23 mouse cellular contexts compared by ENCODE assay signal in genomic region chr2:164778015-164778287, GRCm38 (mm10). TPM values are rescaled to one million over a fixed set of nuclear protein-coding genes. Genes with fewer than 3 reads are reported as not detected.
A peak's percentile ranks its signal among the peaks of the same experiment; 100 is the strongest.
DNase-seq lines count a peak whose midpoint lies in the region; ATAC-seq and TF ChIP-seq lines count a peak whose summit lies in the region.
"Had no signal": no experiment of that assay in that cellular context is flagged by ENCODE, and none has a peak within 500 bp of the region (broad histone marks: within the 10 kb centered on the region; RNA-seq: fewer than 3 reads in every experiment).

No protein-coding gene starts in this region.

- no peak for TF ChIP-seq CTCF in gastrocnemius, adult 2 months (IDR thresholded peaks at IDR 0.05)
- TF ChIP-seq CTCF in E14TG2a.4 (conservative IDR thresholded peaks at IDR 0.05; ENCODE audit: low read length): no peak

- no peak for DNase-seq in gastrocnemius, adult 2 months
- DNase-seq in gastrocnemius, postnatal 14 days: no peak
- no peak for DNase-seq in limb, embryonic 10.5 days (ENCODE audit: low spot score)
- DNase-seq: adrenal gland, adult 8-10 months; adrenal gland, postnatal 14 days; adrenal gland, postnatal 36 days; cerebellum, adult 11-12 months; cerebellum, adult 2 months; cerebellum, adult 9-10 months; cerebellum, postnatal 10 days; cerebellum, postnatal 25 days; forebrain, postnatal 0 days had no signal

- H3K4me3 ChIP-seq in gastrocnemius, adult 2 months: peak overlapping the region; percentile 74
- no peak overlapping the region for H3K4me3 ChIP-seq in limb, embryonic 13.5 days
- no peak overlapping the region for H3K4me3 ChIP-seq in limb, embryonic 10.5 days
- H3K4me3 ChIP-seq in E14TG2a.4 (replicated peaks; ENCODE audit: low read length) (0 out of 2 replicates have a peak overlapping the region, but pooled peaks have one; percentile 64), myocyte (peak overlapping the region; percentile 43)
- H3K4me3 ChIP-seq: embryonic facial prominence, embryonic 13.5 days; forebrain, embryonic 13.5 days; forebrain, embryonic 15.5 days had no signal

- TF ChIP-seq POLR2A in myocyte (IDR thresholded peaks at IDR 0.05; ENCODE audit: insufficient read length, low read depth): peak; percentile 29

- peaks cover 4% of the 10 kb centered on the region; the same call in 1 of the 2 replicates for H3K36me3 ChIP-seq in limb, embryonic 13.5 days
- peaks cover 9% of the 10 kb centered on the region for H3K36me3 ChIP-seq in limb, embryonic 10.5 days
- H3K36me3 ChIP-seq in E14TG2a.4 (ENCODE audit: insufficient read depth, low read length): peaks cover 14% of the 10 kb centered on the region
- peaks cover 3% of the 10 kb centered on the region for H3K36me3 ChIP-seq in myocyte (ENCODE audit: control insufficient read depth, insufficient read depth)
- H3K36me3 ChIP-seq: forebrain, embryonic 15.5 days had no signal

- no peaks in the 10 kb centered on the region for H3K9me3 ChIP-seq in limb, embryonic 13.5 days
- no peaks in the 10 kb centered on the region for H3K9me3 ChIP-seq in limb, embryonic 10.5 days (replicated peaks)
- H3K9me3 ChIP-seq in E14TG2a.4 (ENCODE audit: low read length): no peaks in the 10 kb centered on the region
- H3K9me3 ChIP-seq: embryonic facial prominence, embryonic 13.5 days; forebrain, embryonic 13.5 days; forebrain, embryonic 15.5 days; G1E had no signal

- peak overlapping the region; percentile 95 for H3K27ac ChIP-seq in gastrocnemius, adult 2 months
- no peak overlapping the region for H3K27ac ChIP-seq in limb, embryonic 13.5 days
- no peak overlapping the region for H3K27ac ChIP-seq in limb, embryonic 10.5 days
- H3K27ac ChIP-seq: embryonic facial prominence, embryonic 13.5 days; forebrain, embryonic 13.5 days; forebrain, embryonic 15.5 days had no signal

- intact Hi-C loops in gastrocnemius, adult 2 months (cut with DNase I): no loop called here
- intact Hi-C loops in gastrocnemius, postnatal 14 days (cut with DNase I; ENCODE audit: low total_unique reads): no loop called here

- H3ac ChIP-seq in myocyte (ENCODE audit: control insufficient read depth, insufficient read length): no peak overlapping the region

- H3K79me2 ChIP-seq in myocyte (ENCODE audit: control insufficient read depth, insufficient read depth): peaks cover 8% of the 10 kb centered on the region

- H3K4me2 ChIP-seq in limb, embryonic 13.5 days (replicated peaks): 0 out of 2 replicates have a peak overlapping the region, but pooled peaks have one; percentile 1
- H3K4me2 ChIP-seq in myocyte (ENCODE audit: low read depth): peak overlapping the region; percentile 75
- H3K4me2 ChIP-seq: embryonic facial prominence, embryonic 13.5 days; forebrain, embryonic 13.5 days; forebrain, embryonic 15.5 days had no signal

- H3K27me3 ChIP-seq in limb, embryonic 13.5 days: 0 out of 2 replicates have a peak, but pooled peaks cover 6% of the 10 kb centered on the region
- peaks cover 12% of the 10 kb centered on the region; the same call in 1 of the 2 replicates for H3K27me3 ChIP-seq in limb, embryonic 10.5 days (ENCODE audit: low read depth, poor library complexity, severe bottlenecking)
- H3K27me3 ChIP-seq in E14TG2a.4 (ENCODE audit: insufficient read depth, low read length) (peaks cover 46% of the 10 kb centered on the region), myocyte (ENCODE audit: control insufficient read depth, insufficient read depth, insufficient read length) (no peaks in the 10 kb centered on the region)
- H3K27me3 ChIP-seq: embryonic facial prominence, embryonic 13.5 days; forebrain, embryonic 13.5 days; forebrain, embryonic 15.5 days; Patski had no signal

- 90% methylated on average over 11 of the region's 11 CpGs for WGBS in limb, embryonic 13.5 days
- 94% methylated on average over 11 of the region's 11 CpGs for WGBS in limb, embryonic 10.5 days

- no peaks in the 10 kb centered on the region for H3K4me1 ChIP-seq in limb, embryonic 13.5 days
- no peaks in the 10 kb centered on the region for H3K4me1 ChIP-seq in limb, embryonic 10.5 days
- peaks cover 37% of the 10 kb centered on the region for H3K4me1 ChIP-seq in E14TG2a.4 (replicated peaks; ENCODE audit: low read depth, low read length)
- H3K4me1 ChIP-seq: embryonic facial prominence, embryonic 13.5 days; forebrain, embryonic 13.5 days; forebrain, embryonic 15.5 days had no signal

- no peak for ATAC-seq in limb, embryonic 13.5 days (ENCODE audit: low FRiP score, low read depth)
- ATAC-seq in monocyte, adult 5-6 weeks (replicated peaks; ENCODE audit: insufficient number of reproducible peaks, low FRiP score, low TSS enrichment, poor library complexity, severe bottlenecking): no peak
- ATAC-seq: activated CD4-positive, CD25-positive, alpha-beta regulatory T cell, adult 4 months; forebrain, embryonic 13.5 days; forebrain, embryonic 15.5 days; forebrain, postnatal 0 days; Patski had no signal

- no peak overlapping the region for H3K9ac ChIP-seq in limb, embryonic 13.5 days
- H3K9ac ChIP-seq: embryonic facial prominence, embryonic 13.5 days; forebrain, embryonic 13.5 days; forebrain, embryonic 15.5 days; forebrain, postnatal 0 days had no signal

TF ChIP-seq in myocyte, 11 proteins besides CTCF, POLR2A, EP300 and RAD21:
- no peak for TF ChIP-seq E2F4 (IDR thresholded peaks at IDR 0.05; ENCODE audit: insufficient read depth)
- no peak for TF ChIP-seq USF1 (IDR thresholded peaks at IDR 0.05; ENCODE audit: low read depth)
- TF ChIP-seq MYOD1 (IDR thresholded peaks at IDR 0.05; ENCODE audit: control insufficient read depth in 1 of 3, insufficient read length in 2 of 3, low read depth in 2 of 3): no peak
- TF ChIP-seq POLR2AphosphoS2 (IDR thresholded peaks at IDR 0.05; ENCODE audit: insufficient read length, low read depth): peak; percentile 67
- no peak for TF ChIP-seq MAX (IDR thresholded peaks at IDR 0.05; ENCODE audit: low read depth)
- TF ChIP-seq REST (IDR thresholded peaks at IDR 0.05; ENCODE audit: insufficient read depth, insufficient read length): no peak
- no peak for TF ChIP-seq MYOG (IDR thresholded peaks at IDR 0.05; ENCODE audit: control insufficient read depth in 1 of 3, insufficient read depth in 1 of 3, insufficient read length in 2 of 3, low read depth in 2 of 3)
- no peak for TF ChIP-seq CEBPB (IDR thresholded peaks at IDR 0.05; ENCODE audit: insufficient read depth, poor library complexity, severe bottlenecking)
- TF ChIP-seq SRF (IDR thresholded peaks at IDR 0.05; ENCODE audit: control insufficient read depth, insufficient read length, low read depth): no peak
TF ChIP-seq in myocyte: peak in this region for 1.

RNA-seq across cellular contexts. Expression of gene Tnnc2, which starts 1.8 kb away (rescaled TPM):
- over 10,000 TPM; 14,820 to 17,621 TPM for total RNA-seq in gastrocnemius, adult 2 months (2021)
- total RNA-seq in gastrocnemius, postnatal 14 days (2021): over 10,000 TPM; 14,912 to 15,737 TPM
- 190 and 195 TPM in 2 replicates for polyA plus RNA-seq in limb, embryonic 13.5 days (2015; fragmentation: Nextera tagmentation; extraction: Ambion mirVana)
- polyA plus RNA-seq in limb, embryonic 10.5 days (2016; fragmentation: Nextera tagmentation; extraction: Ambion mirVana): 0.79 and 1.3 TPM in 2 replicates
- 3,985 TPM for polyA plus RNA-seq in myocyte (2012; fragmentation: generic; extraction: Trizol)
- not detected in 3 replicates for total RNA-seq in monocyte, adult 5-6 weeks (2017)
- total RNA-seq: adrenal gland, adult 8-10 months; G1E had no signal
- polyA plus RNA-seq: activated CD4-positive, CD25-positive, alpha-beta regulatory T cell, adult 4 months; forebrain, embryonic 11.5 days; forebrain, embryonic 13.5 days; G1E had no signal

RNA-seq across cellular contexts. Expression of gene Snx21, which starts 7.7 kb away (rescaled TPM):
- total RNA-seq in gastrocnemius, adult 2 months (2021): 10 to 100 TPM; 20.6 to 25.6 TPM
- total RNA-seq in gastrocnemius, postnatal 14 days (2021): 10 to 100 TPM; 18.0 to 18.7 TPM
- polyA plus RNA-seq in limb, embryonic 13.5 days (2015; fragmentation: Nextera tagmentation; extraction: Ambion mirVana): 26.3 and 27.6 TPM in 2 replicates
- 9.0 and 12.2 TPM in 2 replicates for polyA plus RNA-seq in limb, embryonic 10.5 days (2016; fragmentation: Nextera tagmentation; extraction: Ambion mirVana)
- polyA plus RNA-seq in myocyte (2012; fragmentation: generic; extraction: Trizol): 29.5 TPM
- 2.9 to 6.0 TPM (median 5.5 TPM) in 3 replicates for total RNA-seq in monocyte, adult 5-6 weeks (2017)

RNA-seq across cellular contexts. Expression of gene Ube2c, which starts 8.3 kb away (rescaled TPM):
- under 1 TPM; 0.20 to 0.33 TPM for total RNA-seq in gastrocnemius, adult 2 months (2021)
- 1 to 10 TPM; 6.9 to 8.1 TPM for total RNA-seq in gastrocnemius, postnatal 14 days (2021)
- polyA plus RNA-seq in limb, embryonic 13.5 days (2015; fragmentation: Nextera tagmentation; extraction: Ambion mirVana): 432 and 450 TPM in 2 replicates
- 607 and 617 TPM in 2 replicates for polyA plus RNA-seq in limb, embryonic 10.5 days (2016; fragmentation: Nextera tagmentation; extraction: Ambion mirVana)
- polyA plus RNA-seq in myocyte (2012; fragmentation: generic; extraction: Trizol): 103 TPM
- 2.7 to 5.1 TPM (median 3.5 TPM) in 3 replicates for total RNA-seq in monocyte, adult 5-6 weeks (2017)

RNA-seq across cellular contexts. Expression of gene Acot8, which starts 26.7 kb away (rescaled TPM):
- 1 to 10 TPM; 7.9 to 8.6 TPM for total RNA-seq in gastrocnemius, adult 2 months (2021)
- 1 to 10 TPM; 9.0 to 9.7 TPM for total RNA-seq in gastrocnemius, postnatal 14 days (2021)
- polyA plus RNA-seq in limb, embryonic 13.5 days (2015; fragmentation: Nextera tagmentation; extraction: Ambion mirVana): 17.5 and 17.6 TPM in 2 replicates
- polyA plus RNA-seq in limb, embryonic 10.5 days (2016; fragmentation: Nextera tagmentation; extraction: Ambion mirVana): 14.7 and 18.4 TPM in 2 replicates
- polyA plus RNA-seq in myocyte (2012; fragmentation: generic; extraction: Trizol): 24.5 TPM
- total RNA-seq in monocyte, adult 5-6 weeks (2017): 31.0 to 45.3 TPM (median 42.4 TPM) in 3 replicates

RNA-seq across cellular contexts. Expression of gene Zswim3, which starts 26.9 kb away (rescaled TPM):
- 1 to 10 TPM; 1.2 to 1.4 TPM for total RNA-seq in gastrocnemius, adult 2 months (2021)
- total RNA-seq in gastrocnemius, postnatal 14 days (2021): 1 to 10 TPM; 1.1 to 1.2 TPM
- polyA plus RNA-seq in limb, embryonic 13.5 days (2015; fragmentation: Nextera tagmentation; extraction: Ambion mirVana): 6.8 and 7.2 TPM in 2 replicates
- polyA plus RNA-seq in limb, embryonic 10.5 days (2016; fragmentation: Nextera tagmentation; extraction: Ambion mirVana): 9.1 and 9.9 TPM in 2 replicates
- 3.3 TPM for polyA plus RNA-seq in myocyte (2012; fragmentation: generic; extraction: Trizol)
- total RNA-seq in monocyte, adult 5-6 weeks (2017): 1.2 to 5.3 TPM (median 1.9 TPM) in 3 replicates

Comparison
In these comparisons a context has a peak if more than half of its experiments do, and no peak if none do; other contexts are left out.
1. H3K4me3 ChIP-seq: peak in gastrocnemius, adult 2 months (single experiment), E14TG2a.4 (single experiment) and myocyte (single experiment); none in limb, embryonic 13.5 days (single experiment) and limb, embryonic 10.5 days (single experiment).
2. RNA of gene Tnnc2, which starts 1.8 kb away (total RNA-seq): 14,820 to 17,621 TPM in gastrocnemius, adult 2 months and 14,912 to 15,737 TPM in gastrocnemius, postnatal 14 days; not detected in monocyte, adult 5-6 weeks; every median in the first group is over 1,000 times any median in the second.